Mouse (Mus musculus) testis, adult 2 months (tissue): ENCODE data around the gene Cpm. TPM values are rescaled to one million over a fixed set of nuclear protein-coding genes. Genes with fewer than 3 reads are reported as not detected.
"Not testable (repeated sequence)": the region's sequence is repeated elsewhere in the genome, so short reads cannot be mapped to it uniquely, and the experiment has no call there.

Experiments used
- H3K27ac ChIP-seq: fragments of 200-500 bp; 2 replicates; pipeline ENCODE4 v1.5.1; 2012; ENCODE audit warnings: low read depth, low read length; ENCODE audit not compliant: control insufficient read depth, insufficient read depth
- H3K27me3 ChIP-seq: fragments of 200-500 bp; 2 replicates; pipeline ENCODE4 v1.6.1; 2012; ENCODE audit warnings: mild to moderate bottlenecking, low read length, moderate library complexity; ENCODE audit not compliant: control insufficient read depth, insufficient read depth
- H3K36me3 ChIP-seq: fragments of 200-500 bp; 2 replicates; pipeline ENCODE4 v1.6.1; 2012; ENCODE audit warnings: mild to moderate bottlenecking, low read length; ENCODE audit not compliant: control insufficient read depth, insufficient read depth
- H3K4me1 ChIP-seq: fragments of 200-500 bp; 2 replicates; pipeline ENCODE4 v1.6.1; 2012; ENCODE audit warnings: low read length; ENCODE audit not compliant: control insufficient read depth, insufficient read depth
- H3K4me3 ChIP-seq: fragments of 200-500 bp; 2 replicates; pipeline ENCODE4 v1.5.1; 2012; ENCODE audit warnings: low read depth, mild to moderate bottlenecking, low read length, moderate library complexity, mixed read lengths; ENCODE audit not compliant: control insufficient read depth
- CTCF ChIP-seq: fragments of 200-500 bp; IDR thresholded peaks from 2 replicates; pipeline ENCODE4 v1.5.1; 2012; ENCODE audit warnings: low read depth, mild to moderate bottlenecking, inconsistent platforms, low read length, moderate library complexity; ENCODE audit not compliant: control insufficient read depth, insufficient read depth, insufficient replicate concordance
- POLR2A ChIP-seq: fragments of 200-500 bp; IDR thresholded peaks from 2 replicates; pipeline ENCODE4 v1.6.1; 2012; ENCODE audit warnings: low read depth, mild to moderate bottlenecking, inconsistent platforms, low read length, moderate library complexity; ENCODE audit not compliant: control insufficient read depth
- polyA plus RNA-seq: library from polyadenylated mRNA; depleted of rRNA; stranded (reverse); fragments of >200 nt; gene quantifications from 2 replicates; pipeline ENCODE4 v1.2.3, GENCODE M21; 2012

Gene Cpm
- polyA plus RNA-seq, 1 experiment, result 0.77 TPM

- Histone ChIP-seq H3K4me1 (0 out of 2 replicates have a peak, but pooled peaks cover 2% of the 10 kb centered on the region), H3K4me3 (no peak overlapping the region), H3K36me3 (no peaks in the 10 kb centered on the region), H3K27me3 (no peaks in the 10 kb centered on the region), H3K27ac (no peak overlapping the region)
- TF ChIP-seq POLR2A, result no peak
- no peak for TF ChIP-seq CTCF
Observed at GRCm38 (mm10) chr10:117584102-117584501, 45.2 kb upstream of the Cpm start.

- Histone ChIP-seq H3K4me1 (0 out of 2 replicates have a peak, but pooled peaks cover 2% of the 10 kb centered on the region), H3K27me3 (no peaks in the 10 kb centered on the region), H3K36me3 (no peaks in the 10 kb centered on the region), H3K4me3 (no peak overlapping the region), H3K27ac (no peak overlapping the region)
- TF ChIP-seq POLR2A (no peak), CTCF (no peak)
Observed at GRCm38 (mm10) chr10:117584566-117585515, 44.5 kb upstream of the Cpm start.

GRCm38 (mm10) chr10:117585600-117586299 is 43.5 kb upstream of the Cpm start:
- Histone ChIP-seq H3K4me1 (0 out of 2 replicates have a peak, but pooled peaks cover 2% of the 10 kb centered on the region), H3K27me3 (no peaks in the 10 kb centered on the region), H3K36me3 (no peaks in the 10 kb centered on the region), H3K4me3 (no peak overlapping the region), H3K27ac (no peak overlapping the region)
- TF ChIP-seq CTCF (no peak), POLR2A (no peak)

GRCm38 (mm10) chr10:117586859-117587258 is 42.4 kb upstream of the Cpm start:
- Histone ChIP-seq H3K4me3 (no peak overlapping the region), H3K27me3 (no peaks in the 10 kb centered on the region), H3K27ac (no peak overlapping the region), H3K4me1 (0 out of 2 replicates have a peak, but pooled peaks cover 2% of the 10 kb centered on the region), H3K36me3 (no peaks in the 10 kb centered on the region)
- TF ChIP-seq POLR2A (no peak), CTCF (no peak)

- Histone ChIP-seq H3K4me3 (no peak overlapping the region), H3K36me3 (no peaks in the 10 kb centered on the region), H3K27ac (no peak overlapping the region), H3K4me1 (0 out of 2 replicates have a peak, but pooled peaks cover 2% of the 10 kb centered on the region), H3K27me3 (no peaks in the 10 kb centered on the region)
- no peak for TF ChIP-seq CTCF
- TF ChIP-seq POLR2A, result no peak
Observed at GRCm38 (mm10) chr10:117587335-117587734, 42.0 kb upstream of the Cpm start.

GRCm38 (mm10) chr10:117588416-117589143 is 40.7 kb upstream of the Cpm start:
- not testable (repeated sequence) for H3K36me3 ChIP-seq, H3K27me3 ChIP-seq, H3K27ac ChIP-seq, H3K4me1 ChIP-seq, H3K4me3 ChIP-seq
